Mouse (Mus musculus) liver, embryonic 14.5 days (tissue): ENCODE data around the gene Prkn. TPM values are rescaled to one million over a fixed set of nuclear protein-coding genes. Genes with fewer than 3 reads are reported as not detected.

Experiments used
- ATAC-seq: fragments of 200-750 bp; cut with Nextera tagmentation; 2 replicates; pipeline ENCODE4 v1.8.0; 2017; ENCODE audit warnings: moderate number of reproducible peaks, mild to moderate bottlenecking, moderate library complexity; ENCODE audit not compliant: insufficient read depth
- DNase-seq, 3 experiments: peaks; one replicate each; pipeline ENCODE4 v3.0.0-alpha.2; 2012 to 2013; ENCODE audit warnings: low read depth in 3 of 3, low spot score in 3 of 3
- H3K27ac ChIP-seq: fragments of 300-500 bp; sonication (generic); 2 replicates; pipeline ENCODE4 v1.5.1; 2014; ENCODE audit warnings: moderate library complexity, mild to moderate bottlenecking, control low read depth, inconsistent platforms
- H3K27me3 ChIP-seq: fragments of 300-500 bp; sonication (generic); 2 replicates; pipeline ENCODE4 v1.6.1; 2014; ENCODE audit warnings: mild to moderate bottlenecking, low read length, moderate library complexity; ENCODE audit not compliant: control insufficient read depth, insufficient read depth
- H3K36me3 ChIP-seq: fragments of 300-500 bp; sonication (generic); replicated peaks from 2 replicates; pipeline ENCODE4 v1.6.1; 2014; ENCODE audit warnings: low read depth; ENCODE audit not compliant: control insufficient read depth, insufficient read depth
- H3K4me1 ChIP-seq, 2 experiments: fragments of 200-500 bp in 1 of 2; fragments of 300-500 bp in 1 of 2; sonication (generic) in 1 of 2; replicated peaks; 2 replicates each; pipeline ENCODE4 v1.6.1; 2012 to 2014; ENCODE audit warnings: antibody characterized with exemption in 1 of 2, inconsistent platforms in 1 of 2, low read length in 1 of 2; ENCODE audit not compliant: control insufficient read depth in 2 of 2, insufficient read depth in 2 of 2
- H3K4me2 ChIP-seq: fragments of 300-500 bp; sonication (generic); 2 replicates; pipeline ENCODE4 v1.6.1; 2014; ENCODE audit warnings: low read depth, mild to moderate bottlenecking, control low read depth, moderate library complexity
- H3K4me3 ChIP-seq, 2 experiments: fragments of 200-500 bp in 1 of 2; fragments of 300-500 bp in 1 of 2; sonication (generic) in 1 of 2; 2 replicates each; pipeline ENCODE4 v1.5.1; 2012 to 2014; ENCODE audit warnings: low read depth in 2 of 2, low read length in 2 of 2, mild to moderate bottlenecking in 2 of 2, control low read depth in 1 of 2, inconsistent platforms in 1 of 2, moderate library complexity in 1 of 2; ENCODE audit not compliant: insufficient read depth in 1 of 2
- H3K9ac ChIP-seq: fragments of 300-500 bp; sonication (generic); replicated peaks from 2 replicates; pipeline ENCODE4 v1.6.1; 2014; ENCODE audit warnings: mild to moderate bottlenecking, control low read depth, moderate library complexity
- H3K9me3 ChIP-seq: fragments of 300-500 bp; sonication (generic); 2 replicates; pipeline ENCODE4 v1.6.1; 2016; ENCODE audit warnings: low read length, mixed read lengths; ENCODE audit not compliant: control insufficient read depth
- CTCF ChIP-seq: IDR thresholded peaks from 2 replicates; pipeline ENCODE4 v1.5.1; 2016; ENCODE audit warnings: antibody characterized with exemption, low read depth, control low read depth
- EP300 ChIP-seq: IDR thresholded peaks from 2 replicates; pipeline ENCODE4 v1.6.1; 2016; ENCODE audit warnings: antibody characterized with exemption, low read depth
- WGBS: fragments of 180-500 bp; shearing (Covaris S2); extraction: QIAGEN DNeasy Blood & Tissue Kit; methylation state at CpG from one replicate; pipeline ENCODE4 v1.1.7; 2014; ENCODE audit not compliant: insufficient replicate concordance; 5-methylcytosine and 5-hydroxymethylcytosine counted together
- polyA plus RNA-seq, 2 experiments: library from polyadenylated mRNA; depleted of rRNA in 1 of 2; stranded (reverse) in 1 of 2; unstranded in 1 of 2; fragments of >200 nt; fragmentation: Nextera tagmentation in 1 of 2; extraction: Ambion mirVana in 1 of 2; gene quantifications; 2 replicates each; pipeline versions ENCODE4 v1.2.1 to v1.2.3; 2012 to 2014

The Prkn gene
- polyA plus RNA-seq, 2 experiments, result 0.17 to 0.61 TPM

GRCm38 (mm10) chr17:11845506-11845905 is 1005.3 kb downstream of the Prkn start:
- DNase-seq (no peak), ATAC-seq (peak; percentile 45; the same call in 1 of the 2 replicates)
- H3K27me3 ChIP-seq, result no peaks in the 10 kb centered on the region
- no peak overlapping the region for H3K27ac ChIP-seq
- peaks cover 0 to 6% of the 10 kb centered on the region in 2 experiments; a peak in 2 of 4 replicates for H3K4me1 ChIP-seq
- TF ChIP-seq CTCF (no peak), EP300 (no peak)
- no peaks in the 10 kb centered on the region for H3K36me3 ChIP-seq
- WGBS, result 6% methylated on average over 2 of the region's 2 CpGs
- H3K9ac ChIP-seq, result no peak overlapping the region
- no peak overlapping the region for H3K4me2 ChIP-seq
- no peak overlapping the region for H3K4me3 ChIP-seq
- H3K9me3 ChIP-seq, result no peaks in the 10 kb centered on the region

DNA sequence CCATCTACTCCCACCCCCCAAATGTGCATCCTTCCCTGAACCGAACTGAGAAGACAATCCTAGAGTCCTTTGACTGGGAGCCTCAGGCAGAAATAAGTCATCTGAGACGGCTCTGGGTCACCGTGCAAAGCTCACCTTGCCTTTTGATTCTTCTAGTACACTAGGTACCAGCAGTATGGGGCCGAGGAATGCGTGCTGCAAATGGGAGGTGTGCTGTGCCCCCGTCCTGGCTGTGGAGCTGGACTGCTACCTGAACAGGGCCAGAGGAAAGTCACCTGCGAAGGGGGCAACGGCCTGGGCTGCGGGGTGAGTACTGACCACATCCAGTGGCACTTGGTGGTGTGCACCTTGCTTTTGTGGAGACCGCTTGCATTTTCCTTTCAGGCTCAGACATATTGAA is 1014.4 kb downstream of the Prkn start:
- no peak for DNase-seq
- 61% methylated on average over 10 of the region's 10 CpGs for WGBS
- H3K27ac ChIP-seq, result no peak overlapping the region
- H3K4me3 ChIP-seq, result no peak overlapping the region
- no peak overlapping the region for H3K9ac ChIP-seq
- ATAC-seq, result no peak
- H3K9me3 ChIP-seq, result no peaks in the 10 kb centered on the region
- H3K4me2 ChIP-seq, result no peak overlapping the region
- H3K27me3 ChIP-seq, result no peaks in the 10 kb centered on the region
- H3K4me1 ChIP-seq, result no peaks in the 10 kb centered on the region
- H3K36me3 ChIP-seq, result no peaks in the 10 kb centered on the region
- TF ChIP-seq EP300 (no peak), CTCF (no peak)

- H3K4me1 ChIP-seq, result no peaks in the 10 kb centered on the region
- H3K9me3 ChIP-seq, result no peaks in the 10 kb centered on the region
- no peak overlapping the region for H3K27ac ChIP-seq
- no peak overlapping the region for H3K4me3 ChIP-seq
- 53% methylated on average over 7 of the region's 7 CpGs for WGBS
- H3K4me2 ChIP-seq, result no peak overlapping the region
- no peaks in the 10 kb centered on the region for H3K36me3 ChIP-seq
- no peak for TF ChIP-seq CTCF
- no peak for TF ChIP-seq EP300
- DNase-seq (no peak), ATAC-seq (no peak)
- no peaks in the 10 kb centered on the region for H3K27me3 ChIP-seq
- H3K9ac ChIP-seq, result no peak overlapping the region
These were observed 1018.7 kb downstream of the Prkn start for GRCm38 (mm10) chr17:11858772-11859405.

DNA sequence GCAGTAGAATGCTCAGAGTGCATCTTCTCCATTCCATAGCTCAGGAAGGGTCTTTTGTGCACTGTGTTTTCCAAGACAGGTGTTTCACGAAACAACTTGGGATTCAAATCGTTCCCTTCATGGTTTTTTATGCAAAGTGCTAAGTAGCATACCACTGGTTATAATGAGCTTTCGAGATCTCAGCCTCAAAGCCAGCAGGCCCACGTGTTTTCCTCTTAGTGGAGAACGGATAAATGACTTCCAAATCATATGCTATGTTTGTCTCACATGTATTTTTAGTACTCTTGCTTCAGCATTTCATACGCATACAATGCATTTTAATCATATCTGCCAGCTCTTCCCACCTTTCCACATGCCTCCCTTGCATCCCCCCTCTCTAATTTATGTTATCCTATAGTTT is 1021.0 kb downstream of the Prkn start:
- Histone ChIP-seq H3K36me3 (no peaks in the 10 kb centered on the region), H3K4me3 (no peak overlapping the region), H3K9ac (no peak overlapping the region), H3K9me3 (no peaks in the 10 kb centered on the region), H3K4me1 (no peaks in the 10 kb centered on the region), H3K27me3 (no peaks in the 10 kb centered on the region), H3K4me2 (no peak overlapping the region), H3K27ac (no peak overlapping the region)
- DNase-seq, result no peak
- no peak for TF ChIP-seq EP300
- TF ChIP-seq CTCF, result no peak
- no peak for ATAC-seq
- 62% methylated on average over 6 of the region's 6 CpGs for whole genome bisulfite sequencing

DNA sequence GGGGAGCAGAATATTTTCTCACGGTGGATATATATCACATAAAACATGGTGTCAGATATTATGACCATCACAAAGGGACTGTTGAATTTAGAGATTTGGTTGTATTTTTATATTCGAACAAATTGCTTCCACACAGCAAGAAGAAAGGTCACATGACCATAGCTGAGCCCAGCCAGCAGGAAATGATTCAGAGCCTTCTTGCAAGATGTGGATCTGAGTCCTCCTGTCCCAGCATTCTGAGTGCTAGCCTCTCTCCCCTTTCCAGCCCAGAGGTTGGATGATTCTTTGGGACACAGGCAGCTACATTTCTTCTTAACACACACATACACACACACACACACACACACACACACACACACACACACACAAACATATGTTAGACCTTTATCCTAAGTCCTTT is 1022.2 kb downstream of the Prkn start:
- Histone ChIP-seq H3K27ac (no peak overlapping the region), H3K9me3 (no peaks in the 10 kb centered on the region), H3K4me2 (no peak overlapping the region), H3K9ac (no peak overlapping the region), H3K36me3 (no peaks in the 10 kb centered on the region), H3K4me1 (no peaks in the 10 kb centered on the region; a peak in 1 of 4 replicates), H3K4me3 (no peak overlapping the region), H3K27me3 (no peaks in the 10 kb centered on the region)
- DNase-seq (no peak), ATAC-seq (no peak)
- 51% methylated on average over 2 of the region's 2 CpGs for WGBS
- TF ChIP-seq EP300 (no peak), CTCF (no peak)
